Mouse (Mus musculus) ES-E14 (cell line): ENCODE measurements around the gene Agtr1a.

Source experiments
- CHD2 ChIP-seq: IDR thresholded peaks from 2 replicates; pipeline ENCODE4 v1.6.1; 2014; ENCODE audit warnings: mild to moderate bottlenecking, low read depth, low read length, inconsistent platforms
- HCFC1 ChIP-seq: IDR thresholded peaks from 2 replicates; pipeline ENCODE4 v1.6.1; 2012; ENCODE audit warnings: low read length, inconsistent platforms, borderline replicate concordance; ENCODE audit not compliant: insufficient read depth
- MAFK ChIP-seq: IDR thresholded peaks from 2 replicates; pipeline ENCODE4 v1.6.1; 2014; ENCODE audit warnings: mild to moderate bottlenecking, low read depth, low read length, inconsistent platforms; ENCODE audit not compliant: insufficient read depth
- ZC3H11A ChIP-seq: IDR thresholded peaks from 2 replicates; pipeline ENCODE4 v1.6.1; 2012; ENCODE audit warnings: low read depth, mild to moderate bottlenecking, inconsistent platforms, low read length, borderline replicate concordance
- ZNF384 ChIP-seq: IDR thresholded peaks from 2 replicates; pipeline ENCODE4 v1.6.1; 2012; ENCODE audit warnings: low read depth, low read length, inconsistent platforms

- TF ChIP-seq ZC3H11A (no peak), ZNF384 (no peak), MAFK (no peak), HCFC1 (no peak), CHD2 (no peak)
Measured at GRCm38 (mm10) chr13:30364780-30365179, 28.5 kb downstream of the Agtr1a start.
